Mouse (Mus musculus): ENCODE measurements around the gene Rbfox3.

- TF ChIP-seq POLR2A (IDR thresholded peaks at IDR 0.05; ENCODE audit: low read depth, low read length) (no peak), CTCF (IDR thresholded peaks at IDR 0.05; ENCODE audit: extremely low read depth, insufficient read depth, insufficient read length, insufficient replicate concordance) (no peak)
These were observed 226.0 kb downstream of the Rbfox3 start for GRCm38 (mm10) chr11:118685397-118685796.
